8 mouse cellular contexts compared by ENCODE assay signal in the genomic region with DNA sequence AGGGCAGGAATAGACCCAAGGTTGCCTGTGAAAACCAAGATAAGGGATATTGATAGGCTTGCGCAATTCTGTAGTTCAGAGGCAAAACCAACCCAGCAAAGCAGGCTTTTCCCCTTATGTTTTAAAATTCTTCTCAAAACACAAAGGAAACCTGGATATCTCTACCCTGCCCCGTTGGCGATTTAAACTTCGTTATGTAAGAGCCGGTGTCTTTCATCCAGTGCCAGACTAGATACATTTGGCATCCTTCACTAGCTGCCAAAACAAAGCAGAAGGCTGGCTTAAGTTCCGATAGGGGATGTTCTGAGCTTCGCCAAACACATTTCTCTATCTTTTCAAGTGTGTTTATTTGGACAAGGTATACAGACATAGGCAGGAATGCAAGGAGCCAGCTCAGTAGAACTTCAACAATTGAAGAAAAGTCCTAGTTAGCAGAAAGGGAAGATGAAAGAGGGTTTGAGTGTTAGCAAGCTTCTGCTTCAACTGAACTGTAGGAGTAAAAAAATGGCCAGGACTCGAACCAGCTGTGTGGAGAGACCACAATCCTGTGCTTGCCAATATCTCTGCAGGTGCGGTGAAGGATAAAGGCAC.
A peak's percentile ranks its signal among the peaks of the same experiment; 100 is the strongest.
DNase-seq lines count a peak whose midpoint lies in the region; ATAC-seq and TF ChIP-seq lines count a peak whose summit lies in the region.

No protein-coding gene starts in this region.

- WGBS in midbrain, embryonic 11.5 days: 82% methylated on average over 9 of the region's 9 CpGs
- WGBS in midbrain, embryonic 10.5 days: 83% methylated on average over 9 of the region's 9 CpGs
- WGBS in embryonic facial prominence, embryonic 10.5 days: 81% methylated on average over 9 of the region's 9 CpGs
- 12% methylated on average over 9 of the region's 9 CpGs for WGBS in intestine, postnatal 0 days

- no peak for TF ChIP-seq CTCF in intestine, postnatal 0 days (IDR thresholded peaks at IDR 0.05; ENCODE audit: low read depth)

- peak; percentile 49 to 85 for DNase-seq in adrenal gland, adult (ENCODE audit: inconsistent age in 2 of 2, low spot score in 1 of 2)
- no peak for DNase-seq in adrenal gland, postnatal 4 days (ENCODE audit: low spot score in 2 of 2)
- peak; percentile 90 for DNase-seq in midbrain, embryonic 11.5 days (ENCODE audit: low spot score, missing footprints)
- no peak for DNase-seq in midbrain, embryonic 10.5 days (ENCODE audit: low spot score)
- peak; percentile 39 for DNase-seq in embryonic facial prominence, embryonic 10.5 days (ENCODE audit: low spot score)
- DNase-seq in ovary, postnatal 36 days (ENCODE audit: low spot score): no peak

- H3K9me3 ChIP-seq in midbrain, embryonic 11.5 days (ENCODE audit: control insufficient read depth, low read length): no peaks in the 10 kb centered on the region
- no peaks in the 10 kb centered on the region for H3K9me3 ChIP-seq in midbrain, embryonic 10.5 days (replicated peaks)
- H3K9me3 ChIP-seq in embryonic facial prominence, embryonic 10.5 days: no peaks in the 10 kb centered on the region
- H3K9me3 ChIP-seq in intestine, postnatal 0 days (ENCODE audit: control insufficient read depth): no peaks in the 10 kb centered on the region

- no peak overlapping the region for H3K4me3 ChIP-seq in midbrain, embryonic 11.5 days (ENCODE audit: low read depth, low read length)
- no peak overlapping the region for H3K4me3 ChIP-seq in midbrain, embryonic 10.5 days
- H3K4me3 ChIP-seq in embryonic facial prominence, embryonic 10.5 days: no peak overlapping the region
- H3K4me3 ChIP-seq in intestine, postnatal 0 days (ENCODE audit: low read depth, low read length): no peak overlapping the region

- peaks cover 7% of the 10 kb centered on the region for H3K4me1 ChIP-seq in midbrain, embryonic 11.5 days (ENCODE audit: control insufficient read depth, insufficient read depth, low read length)
- H3K4me1 ChIP-seq in midbrain, embryonic 10.5 days: peaks cover 44% of the 10 kb centered on the region
- peaks cover 67% of the 10 kb centered on the region for H3K4me1 ChIP-seq in embryonic facial prominence, embryonic 10.5 days
- H3K4me1 ChIP-seq in intestine, postnatal 0 days (replicated peaks; ENCODE audit: control insufficient read depth, insufficient read depth, low read length): no peaks in the 10 kb centered on the region; the same call in 1 of the 2 replicates

- H3K9ac ChIP-seq in midbrain, embryonic 11.5 days (ENCODE audit: low read length): no peak overlapping the region
- no peak overlapping the region for H3K9ac ChIP-seq in intestine, postnatal 0 days (ENCODE audit: low read depth, low read length)

- no peak overlapping the region for H3K4me2 ChIP-seq in midbrain, embryonic 11.5 days
- H3K4me2 ChIP-seq in intestine, postnatal 0 days (replicated peaks; ENCODE audit: low read depth): no peak overlapping the region

- no peaks in the 10 kb centered on the region for H3K36me3 ChIP-seq in midbrain, embryonic 11.5 days (ENCODE audit: control insufficient read depth, insufficient read depth, low read length)
- H3K36me3 ChIP-seq in midbrain, embryonic 10.5 days: peaks cover 7% of the 10 kb centered on the region; the same call in 1 of the 2 replicates
- H3K36me3 ChIP-seq in embryonic facial prominence, embryonic 10.5 days (replicated peaks): no peaks in the 10 kb centered on the region; the same call in 1 of the 2 replicates
- no peaks in the 10 kb centered on the region for H3K36me3 ChIP-seq in intestine, postnatal 0 days (ENCODE audit: control insufficient read depth, insufficient read depth)

- H3K27ac ChIP-seq in midbrain, embryonic 11.5 days (ENCODE audit: low read depth, low read length): no peak overlapping the region
- H3K27ac ChIP-seq in midbrain, embryonic 10.5 days (replicated peaks): no peak overlapping the region
- no peak overlapping the region for H3K27ac ChIP-seq in embryonic facial prominence, embryonic 10.5 days (replicated peaks)
- no peak overlapping the region for H3K27ac ChIP-seq in intestine, postnatal 0 days (ENCODE audit: low read depth, low read length)

- ATAC-seq in midbrain, embryonic 11.5 days (ENCODE audit: low FRiP score): no peak
- peak; percentile 20; the same call in 1 of the 2 replicates for ATAC-seq in intestine, postnatal 0 days
- no peak for ATAC-seq in monocyte, adult 5-6 weeks (replicated peaks; ENCODE audit: insufficient number of reproducible peaks, low FRiP score, low TSS enrichment, poor library complexity, severe bottlenecking)

- H3K27me3 ChIP-seq in midbrain, embryonic 11.5 days (ENCODE audit: control insufficient read depth, insufficient read depth, low read length): no peaks in the 10 kb centered on the region
- H3K27me3 ChIP-seq in midbrain, embryonic 10.5 days (ENCODE audit: low read depth, poor library complexity, severe bottlenecking): peaks cover 3% of the 10 kb centered on the region; the same call in 1 of the 2 replicates
- H3K27me3 ChIP-seq in embryonic facial prominence, embryonic 10.5 days (replicated peaks; ENCODE audit: low read depth, poor library complexity, severe bottlenecking): no peaks in the 10 kb centered on the region
- H3K27me3 ChIP-seq in intestine, postnatal 0 days (replicated peaks; ENCODE audit: control insufficient read depth, insufficient read depth, low read length): no peaks in the 10 kb centered on the region

Comparison
In these comparisons a context has a peak if more than half of its experiments do, and no peak if none do; other contexts are left out.
1. DNase-seq: peak in adrenal gland, adult (2 of 2), midbrain, embryonic 11.5 days (single experiment) and embryonic facial prominence, embryonic 10.5 days (single experiment); none in adrenal gland, postnatal 4 days (0 of 2), midbrain, embryonic 10.5 days (single experiment) and ovary, postnatal 36 days (single experiment).